ENCODE assay signal across 24 mouse cellular contexts in the genomic region with DNA sequence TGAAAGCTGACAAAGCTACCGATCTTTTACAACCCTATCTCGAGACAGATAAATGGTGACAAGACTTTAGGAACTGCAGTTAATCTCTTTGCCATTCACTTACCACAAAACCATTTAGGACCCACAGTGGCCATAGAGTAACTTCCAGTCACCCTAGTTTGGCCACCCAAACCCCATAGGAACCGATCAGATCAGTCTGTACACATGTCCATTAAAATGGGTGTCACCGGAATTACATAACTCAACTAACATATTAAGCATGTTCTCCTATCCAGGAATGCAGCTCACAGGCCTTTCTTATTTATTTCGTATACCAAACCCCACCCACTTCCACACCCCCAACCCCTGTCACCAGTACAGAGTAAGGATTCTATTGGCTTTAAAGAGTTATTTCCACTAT.
"Had no signal": no experiment of that assay in that cellular context is flagged by ENCODE, and none has a peak within 500 bp of the region (broad histone marks: within the 10 kb centered on the region; RNA-seq: fewer than 3 reads in every experiment).

No protein-coding gene starts in this region.

- H3K36me3 ChIP-seq: intestine, embryonic 15.5 days had no signal

- H3K4me2 ChIP-seq: heart, embryonic 12.5 days; hindbrain, embryonic 12.5 days; hindbrain, embryonic 14.5 days; intestine, embryonic 15.5 days; limb, embryonic 12.5 days had no signal

- H3K27me3 ChIP-seq: heart, embryonic 12.5 days; hindbrain, embryonic 12.5 days; intestine, embryonic 15.5 days; limb, embryonic 12.5 days had no signal

- DNase-seq: gastrocnemius, adult 2 months; gastrocnemius, postnatal 10 days; gastrocnemius, postnatal 25 days; heart, adult 18-20 months; heart, postnatal 10 days; heart, postnatal 4 days; kidney, adult 18-20 months; kidney, adult 8-10 months; kidney, postnatal 10 days; kidney, postnatal 25 days; kidney, postnatal 4 days had no signal

- H3K4me3 ChIP-seq: gastrocnemius, adult 2 months; heart, embryonic 10.5 days; heart, embryonic 12.5 days; hindbrain, embryonic 10.5 days; hindbrain, embryonic 12.5 days; intestine, embryonic 15.5 days; layer of hippocampus, adult 2 months; left cerebral cortex, adult 2 months; limb, embryonic 10.5 days; limb, embryonic 12.5 days had no signal

- H3K9me3 ChIP-seq: heart, embryonic 10.5 days; heart, embryonic 12.5 days; hindbrain, embryonic 10.5 days; hindbrain, embryonic 12.5 days; intestine, embryonic 15.5 days; limb, embryonic 10.5 days; limb, embryonic 12.5 days had no signal

- H3K9ac ChIP-seq: heart, embryonic 12.5 days; hindbrain, embryonic 12.5 days; hindbrain, embryonic 14.5 days; intestine, embryonic 15.5 days; limb, embryonic 12.5 days had no signal

- ATAC-seq: hindbrain, embryonic 16.5 days; inflammation-experienced regulatory T-cells, adult 6 months; intestine, embryonic 15.5 days; intestine, postnatal 0 days had no signal

- H3K27ac ChIP-seq: gastrocnemius, adult 2 months; heart, embryonic 10.5 days; hindbrain, embryonic 10.5 days; hindbrain, embryonic 12.5 days; hindbrain, embryonic 14.5 days; intestine, embryonic 15.5 days; layer of hippocampus, adult 2 months; left cerebral cortex, adult 2 months; limb, embryonic 10.5 days; limb, embryonic 12.5 days had no signal
